Mouse (Mus musculus) hematopoietic stem cell, adult 5-6 weeks (primary cell): Measurements from ENCODE around the gene Olfr523. TPM values are rescaled to one million over a fixed set of nuclear protein-coding genes. Genes with fewer than 3 reads are reported as not detected.

Experiments
- ATAC-seq, 2 experiments: fragments of 125-278 bp in 1 of 2; replicated peaks in 1 of 2; 2 replicates each; pipeline ENCODE4 v1.8.0; 2016 to 2017; ENCODE audit warnings: inconsistent platforms in 2 of 2, mild to moderate bottlenecking in 2 of 2, moderate number of reproducible peaks in 2 of 2, low read depth in 1 of 2, moderate TSS enrichment in 1 of 2; ENCODE audit not compliant: low FRiP score in 2 of 2, poor library complexity in 2 of 2, severe bottlenecking in 2 of 2, insufficient read depth in 1 of 2, low TSS enrichment in 1 of 2
- total RNA-seq: library from RNA; stranded (forward); fragments of 172-1452, 232-1000 nt; gene quantifications from 2 replicates; pipeline ENCODE4 v1.2.3, GENCODE M21; 2017

Gene Olfr523
- total RNA-seq, 1 experiment from 2014 or later = not detected

GRCm38 (mm10) chr7:140208153-140208552 lies 35.1 kb downstream of the Olfr523 start:
- peak; percentile 37 to 54; a peak in 1 of 4 replicates for ATAC-seq

GRCm38 (mm10) chr7:140208677-140209076 lies 35.7 kb downstream of the Olfr523 start:
- no peak for ATAC-seq

GRCm38 (mm10) chr7:140213841-140214240 lies 40.8 kb downstream of the Olfr523 start:
- ATAC-seq = no peak

- ATAC-seq = no peak
Measured at GRCm38 (mm10) chr7:140217967-140218366, 45.0 kb downstream of the Olfr523 start, which contains the start of gene Cd163l1. Gene Cd163l1 (plus strand): TSS chr7:140218267.

- no peak for ATAC-seq
Measured at GRCm38 (mm10) chr7:140219268-140219667, 46.3 kb downstream of the Olfr523 start.

- no peak for ATAC-seq
Measured at GRCm38 (mm10) chr7:140220375-140220774, 47.4 kb downstream of the Olfr523 start.

GRCm38 (mm10) chr7:140224209-140224608 lies 51.2 kb downstream of the Olfr523 start:
- no peak for ATAC-seq

Other genes starting within 250 kb of the Olfr523 start
- gene Utf1, start 229.4 kb upstream of the Olfr523 start, total RNA-seq = not detected in 2 replicates
- 1.1 TPM in 1 of 2 replicates, not detected in the other for gene 6430531B16Rik, start 194.5 kb upstream of the Olfr523 start, total RNA-seq
- gene Adam8, start 180.7 kb upstream of the Olfr523 start, total RNA-seq = 5.7 and 14.3 TPM in 2 replicates
- gene Zfp511, start 136.8 kb upstream of the Olfr523 start, total RNA-seq = 11.9 and 22.5 TPM in 2 replicates
- gene Tubgcp2, start 136.5 kb upstream of the Olfr523 start, total RNA-seq = 38.0 and 43.5 TPM in 2 replicates
- gene Msx3, start 124.1 kb upstream of the Olfr523 start, total RNA-seq = not detected in 2 replicates
- gene Caly, start 90.7 kb upstream of the Olfr523 start, total RNA-seq = not detected in 2 replicates
- not detected in 2 replicates for gene Prap1, start 79.8 kb upstream of the Olfr523 start, total RNA-seq
- 5.7 and 7.6 TPM in 2 replicates for gene Fuom, start 70.8 kb upstream of the Olfr523 start, total RNA-seq
- gene Paox, start 57.4 kb upstream of the Olfr523 start, total RNA-seq = 11.2 and 14.3 TPM in 2 replicates
- 65.3 and 85.7 TPM in 2 replicates for gene Echs1, start 56.7 kb upstream of the Olfr523 start, total RNA-seq
- 8.2 and 17.1 TPM in 2 replicates for gene Mtg1, start 35.7 kb upstream of the Olfr523 start, total RNA-seq
- not detected in 2 replicates for gene Sprn, start 18.3 kb upstream of the Olfr523 start, total RNA-seq
- not detected in 2 replicates for gene Olfr522, start 8.5 kb upstream of the Olfr523 start, total RNA-seq
- gene Olfr524, start 32.7 kb downstream of the Olfr523 start, total RNA-seq = not detected in 2 replicates
- gene Cd163l1, start 45.0 kb downstream of the Olfr523 start, total RNA-seq = not detected in 2 replicates
- gene 5830411N06Rik, start 74.1 kb downstream of the Olfr523 start, total RNA-seq = 0.50 TPM in 1 of 2 replicates, not detected in the other
- gene Olfr525, start 147.6 kb downstream of the Olfr523 start, total RNA-seq = not detected in 2 replicates
- not detected in 2 replicates for gene Olfr527, start 160.8 kb downstream of the Olfr523 start, total RNA-seq
- not detected in 2 replicates for gene Olfr60, start 188.5 kb downstream of the Olfr523 start, total RNA-seq
- not detected in 2 replicates for gene Olfr530, start 203.1 kb downstream of the Olfr523 start, total RNA-seq
- gene Olfr531, start 229.7 kb downstream of the Olfr523 start, total RNA-seq = not detected in 2 replicates
- gene Olfr532, start 248.4 kb downstream of the Olfr523 start, total RNA-seq = not detected in 2 replicates